Comparison of ENCODE assay signal across 17 mouse cellular contexts in genomic region chr17:30454155-30454861, GRCm38 (mm10).
A peak's percentile ranks its signal among the peaks of the same experiment; 100 is the strongest.
DNase-seq lines count a peak whose midpoint lies in the region; ATAC-seq lines count a peak whose summit lies in the region.
"Had no signal": no experiment of that assay in that cellular context is flagged by ENCODE, and none has a peak within 500 bp of the region (broad histone marks: within the 10 kb centered on the region; RNA-seq: fewer than 3 reads in every experiment).

No protein-coding gene starts in this region.

- no peak for ATAC-seq in hindbrain, embryonic 13.5 days (ENCODE audit: low FRiP score)
- ATAC-seq in forebrain, embryonic 14.5 days: 0 out of 2 replicates have a peak, but pooled peaks have one; percentile 40
- peak; percentile 56; the same call in 1 of the 2 replicates for ATAC-seq in forebrain, embryonic 16.5 days
- ATAC-seq: activated CD4-positive, CD25-positive, alpha-beta regulatory T cell, adult 4 months; midbrain, embryonic 15.5 days had no signal

- no peak overlapping the region for H3K9ac ChIP-seq in hindbrain, embryonic 13.5 days
- H3K9ac ChIP-seq in forebrain, embryonic 14.5 days (ENCODE audit: low read length): no peak overlapping the region
- H3K9ac ChIP-seq in forebrain, embryonic 16.5 days (replicated peaks; ENCODE audit: low read depth, low read length): no peak overlapping the region
- H3K9ac ChIP-seq: embryonic facial prominence, embryonic 12.5 days; heart, embryonic 13.5 days; limb, embryonic 12.5 days; liver, embryonic 15.5 days; midbrain, embryonic 15.5 days; neural tube, embryonic 12.5 days had no signal

- no peaks in the 10 kb centered on the region for H3K36me3 ChIP-seq in hindbrain, embryonic 10.5 days
- no peaks in the 10 kb centered on the region for H3K36me3 ChIP-seq in hindbrain, embryonic 13.5 days
- H3K36me3 ChIP-seq in forebrain, embryonic 14.5 days (ENCODE audit: control insufficient read depth, insufficient read depth, low read length): no peaks in the 10 kb centered on the region
- no peaks in the 10 kb centered on the region for H3K36me3 ChIP-seq in forebrain, embryonic 16.5 days (ENCODE audit: control insufficient read depth, insufficient read depth)
- H3K36me3 ChIP-seq: embryonic facial prominence, embryonic 12.5 days; heart, embryonic 13.5 days; liver, embryonic 15.5 days; midbrain, embryonic 15.5 days; neural tube, embryonic 12.5 days had no signal

- intact Hi-C loops in left cerebral cortex, postnatal 4 days (cut with DNase I): loop anchor here (10.0 kb wide), 1 partner anchor 360 kb away; no protein-coding TSS in a partner anchor

- no peaks in the 10 kb centered on the region for H3K9me3 ChIP-seq in hindbrain, embryonic 10.5 days
- H3K9me3 ChIP-seq in hindbrain, embryonic 13.5 days: no peaks in the 10 kb centered on the region
- H3K9me3 ChIP-seq in forebrain, embryonic 14.5 days (replicated peaks; ENCODE audit: control insufficient read depth, low read length): no peaks in the 10 kb centered on the region
- H3K9me3 ChIP-seq in forebrain, embryonic 16.5 days (ENCODE audit: control insufficient read depth, low read length): no peaks in the 10 kb centered on the region
- H3K9me3 ChIP-seq: embryonic facial prominence, embryonic 12.5 days; heart, embryonic 13.5 days; limb, embryonic 12.5 days; liver, embryonic 15.5 days; midbrain, embryonic 15.5 days; neural tube, embryonic 12.5 days had no signal

- H3K27ac ChIP-seq in hindbrain, embryonic 10.5 days: peak overlapping the region; percentile 56; the same call in 1 of the 2 replicates
- H3K27ac ChIP-seq in hindbrain, embryonic 13.5 days: no peak overlapping the region
- H3K27ac ChIP-seq in forebrain, embryonic 14.5 days (ENCODE audit: low read depth, low read length): peak overlapping the region; percentile 5; the same call in 1 of the 2 replicates
- H3K27ac ChIP-seq in forebrain, embryonic 16.5 days (ENCODE audit: low read length): no peak overlapping the region
- H3K27ac ChIP-seq: embryonic facial prominence, embryonic 12.5 days; heart, embryonic 13.5 days; kidney, postnatal 0 days; limb, embryonic 12.5 days; liver, embryonic 15.5 days; midbrain, embryonic 15.5 days; neural tube, embryonic 12.5 days; stomach, postnatal 0 days had no signal

- no peak for DNase-seq in hindbrain, embryonic 10.5 days (ENCODE audit: low spot score)
- peak; percentile 34 for DNase-seq in left cerebral cortex, postnatal 4 days
- DNase-seq in left cerebral cortex, adult 9 months (ENCODE audit: low spot score in 2 of 2): no peak
- DNase-seq in forebrain, embryonic 14.5 days (ENCODE audit: low spot score): no peak
- DNase-seq in kidney, adult 8-10 months: no peak

- 59% methylated on average over 6 of the region's 6 CpGs for WGBS in hindbrain, embryonic 10.5 days
- 48% methylated on average over 6 of the region's 6 CpGs for WGBS in hindbrain, embryonic 13.5 days
- 36% methylated on average over 6 of the region's 6 CpGs for WGBS in forebrain, embryonic 14.5 days
- WGBS in forebrain, embryonic 16.5 days: 25% methylated on average over 6 of the region's 6 CpGs

- H3K4me3 ChIP-seq in hindbrain, embryonic 10.5 days: no peak overlapping the region
- no peak overlapping the region for H3K4me3 ChIP-seq in hindbrain, embryonic 13.5 days
- H3K4me3 ChIP-seq in forebrain, embryonic 14.5 days (ENCODE audit: low read depth, low read length): no peak overlapping the region
- no peak overlapping the region for H3K4me3 ChIP-seq in forebrain, embryonic 16.5 days (replicated peaks; ENCODE audit: low read length)
- H3K4me3 ChIP-seq: embryonic facial prominence, embryonic 12.5 days; heart, embryonic 13.5 days; limb, embryonic 12.5 days; liver, embryonic 15.5 days; midbrain, embryonic 15.5 days; myocyte; neural tube, embryonic 12.5 days had no signal

- peaks cover 25% of the 10 kb centered on the region for H3K4me1 ChIP-seq in hindbrain, embryonic 10.5 days (replicated peaks)
- H3K4me1 ChIP-seq in hindbrain, embryonic 13.5 days (replicated peaks): peaks cover 43% of the 10 kb centered on the region
- peaks cover 27% of the 10 kb centered on the region for H3K4me1 ChIP-seq in forebrain, embryonic 14.5 days (ENCODE audit: control insufficient read depth, insufficient read depth, low read length)
- H3K4me1 ChIP-seq in forebrain, embryonic 16.5 days (replicated peaks; ENCODE audit: control insufficient read depth, insufficient read depth, low read length): peaks cover 35% of the 10 kb centered on the region
- H3K4me1 ChIP-seq: embryonic facial prominence, embryonic 12.5 days; liver, embryonic 15.5 days had no signal

- no peak overlapping the region for H3K4me2 ChIP-seq in hindbrain, embryonic 13.5 days
- H3K4me2 ChIP-seq in forebrain, embryonic 14.5 days (ENCODE audit: low read length): no peak overlapping the region
- H3K4me2 ChIP-seq in forebrain, embryonic 16.5 days (ENCODE audit: low read length): no peak overlapping the region
- H3K4me2 ChIP-seq: embryonic facial prominence, embryonic 12.5 days; heart, embryonic 13.5 days; limb, embryonic 12.5 days; liver, embryonic 15.5 days; midbrain, embryonic 15.5 days; neural tube, embryonic 12.5 days had no signal

- H3K27me3 ChIP-seq in hindbrain, embryonic 10.5 days (ENCODE audit: insufficient read depth, poor library complexity, severe bottlenecking): no peaks in the 10 kb centered on the region
- H3K27me3 ChIP-seq in hindbrain, embryonic 13.5 days: no peaks in the 10 kb centered on the region
- H3K27me3 ChIP-seq in forebrain, embryonic 14.5 days (replicated peaks; ENCODE audit: control insufficient read depth, insufficient read depth, low read length): no peaks in the 10 kb centered on the region
- H3K27me3 ChIP-seq in forebrain, embryonic 16.5 days (replicated peaks; ENCODE audit: control insufficient read depth, insufficient read depth, low read length): no peaks in the 10 kb centered on the region
- H3K27me3 ChIP-seq: embryonic facial prominence, embryonic 12.5 days; heart, embryonic 13.5 days; limb, embryonic 12.5 days; liver, embryonic 15.5 days; midbrain, embryonic 15.5 days; neural tube, embryonic 12.5 days had no signal

Comparison
In these comparisons a context has a peak if more than half of its experiments do, and no peak if none do; other contexts are left out.
1. H3K27ac ChIP-seq: peak in hindbrain, embryonic 10.5 days (single experiment) and forebrain, embryonic 14.5 days (single experiment); none in hindbrain, embryonic 13.5 days (single experiment) and forebrain, embryonic 16.5 days (single experiment).